7 mouse cellular contexts compared by ENCODE assay signal in the genomic region with DNA sequence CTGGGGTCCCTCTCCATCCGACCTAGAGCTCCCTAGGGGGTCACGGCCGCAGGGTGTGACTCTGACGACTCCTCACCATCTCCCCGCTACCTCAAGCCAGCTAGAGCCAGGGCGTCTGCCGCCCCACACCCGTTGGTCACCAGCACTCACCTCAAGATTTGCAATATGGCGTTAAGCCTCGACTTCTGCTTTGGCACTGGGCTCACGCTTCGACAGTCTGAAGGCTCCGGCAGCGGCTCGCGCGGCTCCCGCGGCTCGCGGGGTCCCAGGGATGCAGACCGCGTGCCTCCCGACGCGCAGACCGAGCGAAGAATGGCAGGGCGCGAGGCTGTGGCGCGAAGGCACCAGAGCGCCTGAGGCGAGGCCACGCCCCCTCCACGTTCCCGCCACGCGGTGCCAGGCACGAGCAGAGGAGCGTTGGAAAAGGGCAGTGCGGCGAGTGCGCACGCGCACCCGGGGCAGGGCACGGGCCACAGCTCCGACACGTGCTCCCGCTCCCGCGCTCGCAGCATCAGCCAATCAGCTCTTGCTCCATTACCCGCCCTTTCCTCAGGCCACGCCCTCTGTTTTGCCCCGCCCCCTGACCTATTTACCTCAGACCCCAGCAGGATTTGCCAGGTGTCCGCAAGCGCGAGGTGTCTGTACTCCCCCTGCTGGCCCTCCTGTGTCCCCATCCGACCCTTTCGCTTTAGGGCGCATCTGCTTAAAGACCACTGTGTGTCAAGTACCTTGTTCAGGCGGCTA. TPM values are rescaled to one million over a fixed set of nuclear protein-coding genes. Genes with fewer than 3 reads are reported as not detected.
A peak's percentile ranks its signal among the peaks of the same experiment; 100 is the strongest.
DNase-seq lines count a peak whose midpoint lies in the region; ATAC-seq lines count a peak whose summit lies in the region.

Gm4969 (minus strand) TSS at position 341 of the 744 bp plus-strand sequence.

- peak; percentile 87 for DNase-seq in WW6 (ENCODE audit: low read depth, low spot score)
- peak; percentile 61 to 65 for DNase-seq in cerebellum, adult 18-20 months
- peak; percentile 56 for DNase-seq in forelimb bud, embryonic 11.5 days (ENCODE audit: low read depth, low spot score)
- DNase-seq in intestine, embryonic 14.5 days (ENCODE audit: low spot score) = peak; percentile 80
- DNase-seq in limb, embryonic 10.5 days (ENCODE audit: low spot score) = peak; percentile 82
- peak; percentile 94 for DNase-seq in midbrain, embryonic 11.5 days (ENCODE audit: low spot score, missing footprints)
- DNase-seq in splenic B cell, adult 2 months (ENCODE audit: low read depth, low spot score) = peak; percentile 44

- peaks cover 7% of the 10 kb centered on the region; the same call in 1 of the 2 replicates for H3K9me3 ChIP-seq in intestine, embryonic 14.5 days (ENCODE audit: control insufficient read depth, low read length)
- H3K9me3 ChIP-seq in limb, embryonic 10.5 days (replicated peaks) = peaks cover 9% of the 10 kb centered on the region; the same call in 1 of the 2 replicates
- no peaks in the 10 kb centered on the region for H3K9me3 ChIP-seq in midbrain, embryonic 11.5 days (ENCODE audit: control insufficient read depth, low read length)

- H3K27me3 ChIP-seq in intestine, embryonic 14.5 days (replicated peaks; ENCODE audit: control insufficient read depth, insufficient read depth, low read length) = no peaks in the 10 kb centered on the region
- H3K27me3 ChIP-seq in limb, embryonic 10.5 days (ENCODE audit: low read depth, poor library complexity, severe bottlenecking) = peaks cover 6% of the 10 kb centered on the region; the same call in 1 of the 2 replicates
- peaks cover 10% of the 10 kb centered on the region; the same call in 1 of the 2 replicates for H3K27me3 ChIP-seq in midbrain, embryonic 11.5 days (ENCODE audit: control insufficient read depth, insufficient read depth, low read length)
- H3K27me3 ChIP-seq in splenic B cell, adult 2 months (ENCODE audit: control insufficient read depth, insufficient read depth, low read length, poor library complexity, severe bottlenecking) = no peaks in the 10 kb centered on the region; the same call in 1 of the 2 replicates

- H3K27ac ChIP-seq in intestine, embryonic 14.5 days (ENCODE audit: low read depth) = no peak within 1 kb of the TSS
- H3K27ac ChIP-seq in limb, embryonic 10.5 days = peak within 1 kb of the TSS; percentile 75
- H3K27ac ChIP-seq in midbrain, embryonic 11.5 days (ENCODE audit: low read depth, low read length) = no peak within 1 kb of the TSS

- H3K9ac ChIP-seq in intestine, embryonic 14.5 days (ENCODE audit: low read length) = no peak within 1 kb of the TSS
- no peak within 1 kb of the TSS for H3K9ac ChIP-seq in midbrain, embryonic 11.5 days (ENCODE audit: low read length)

- H3K4me1 ChIP-seq in intestine, embryonic 14.5 days (replicated peaks; ENCODE audit: control insufficient read depth, insufficient read depth, low read length) = peaks cover 8% of the 10 kb centered on the region
- peaks cover 16% of the 10 kb centered on the region for H3K4me1 ChIP-seq in limb, embryonic 10.5 days
- peaks cover 11% of the 10 kb centered on the region for H3K4me1 ChIP-seq in midbrain, embryonic 11.5 days (ENCODE audit: control insufficient read depth, insufficient read depth, low read length)

- peak; percentile 38; the same call in 1 of the 2 replicates for ATAC-seq in intestine, embryonic 14.5 days (replicated peaks; ENCODE audit: low FRiP score, low TSS enrichment, low read depth)
- ATAC-seq in midbrain, embryonic 11.5 days (ENCODE audit: low FRiP score) = peak; percentile 26

- WGBS in intestine, embryonic 14.5 days = 19% methylated on average over 64 of the region's 64 CpGs
- 19% methylated on average over 64 of the region's 64 CpGs for WGBS in limb, embryonic 10.5 days
- WGBS in midbrain, embryonic 11.5 days = 21% methylated on average over 64 of the region's 64 CpGs

- H3K4me3 ChIP-seq in intestine, embryonic 14.5 days (ENCODE audit: low read depth, low read length) = peak within 1 kb of the TSS; percentile 27
- peak within 1 kb of the TSS; percentile 42 for H3K4me3 ChIP-seq in limb, embryonic 10.5 days
- H3K4me3 ChIP-seq in midbrain, embryonic 11.5 days (ENCODE audit: low read depth, low read length) = peak within 1 kb of the TSS; percentile 10; the same call in 1 of the 2 replicates

- H3K4me2 ChIP-seq in intestine, embryonic 14.5 days (ENCODE audit: low read length) = peak within 1 kb of the TSS; percentile 50
- peak within 1 kb of the TSS; percentile 23; the same call in 1 of the 2 replicates for H3K4me2 ChIP-seq in midbrain, embryonic 11.5 days

- no peaks in the 10 kb centered on the region for H3K36me3 ChIP-seq in intestine, embryonic 14.5 days (ENCODE audit: control insufficient read depth, insufficient read depth, low read length)
- peaks cover 13% of the 10 kb centered on the region for H3K36me3 ChIP-seq in limb, embryonic 10.5 days
- H3K36me3 ChIP-seq in midbrain, embryonic 11.5 days (ENCODE audit: control insufficient read depth, insufficient read depth, low read length) = no peaks in the 10 kb centered on the region
- no peaks in the 10 kb centered on the region for H3K36me3 ChIP-seq in splenic B cell, adult 2 months (ENCODE audit: control insufficient read depth, insufficient read depth, low read length, poor library complexity, severe bottlenecking)

RNA-seq across cellular contexts. Expression of gene Gm4969, which starts in this region (rescaled TPM):
- 3.7 and 4.7 TPM in 2 replicates for polyA plus RNA-seq in intestine, embryonic 14.5 days (2014; fragmentation: Nextera tagmentation; extraction: Ambion mirVana)
- polyA plus RNA-seq in limb, embryonic 10.5 days (2016; fragmentation: Nextera tagmentation; extraction: Ambion mirVana) = 1.1 and 2.2 TPM in 2 replicates
- 0.46 and 0.58 TPM in 2 replicates for polyA plus RNA-seq in midbrain, embryonic 11.5 days (2014; fragmentation: Nextera tagmentation; extraction: Ambion mirVana)

Comparison
In these comparisons a context has a peak if more than half of its experiments do, and no peak if none do; other contexts are left out.
1. Peak in DNase-seq, ATAC-seq, H3K4me3 ChIP-seq and H3K4me2 ChIP-seq in midbrain, embryonic 11.5 days; RNA of the gene not detected or under 1 TPM.
2. DNase-seq: peak in every context shown above with its lines; median percentile 94 in midbrain, embryonic 11.5 days; 87 in WW6; 82 in limb, embryonic 10.5 days; 80 in intestine, embryonic 14.5 days; 63 in cerebellum, adult 18-20 months; 56 in forelimb bud, embryonic 11.5 days; 44 in splenic B cell, adult 2 months.